Mouse (Mus musculus) kidney, embryonic 15.5 days (tissue): ENCODE data around the gene Rai1. TPM values are rescaled to one million over a fixed set of nuclear protein-coding genes. Genes with fewer than 3 reads are reported as not detected.

Experiments used
- ATAC-seq: fragments of 200-750 bp; cut with Nextera tagmentation; replicated peaks from 2 replicates; pipeline ENCODE4 v1.8.0; 2017; ENCODE audit warnings: moderate TSS enrichment; ENCODE audit not compliant: low FRiP score
- H3K27ac ChIP-seq: fragments of 300-500 bp; sonication (generic); 2 replicates; pipeline ENCODE4 v1.5.1; 2015; ENCODE audit warnings: mild to moderate bottlenecking, inconsistent platforms
- H3K27me3 ChIP-seq: fragments of 300-500 bp; sonication (generic); 2 replicates; pipeline ENCODE4 v1.6.1; 2015; ENCODE audit warnings: inconsistent platforms
- H3K36me3 ChIP-seq: fragments of 300-500 bp; sonication (generic); 2 replicates; pipeline ENCODE4 v1.6.1; 2015; ENCODE audit warnings: inconsistent platforms
- H3K4me1 ChIP-seq: fragments of 300-500 bp; sonication (generic); 2 replicates; pipeline ENCODE4 v1.6.1; 2015; ENCODE audit warnings: inconsistent platforms
- H3K4me2 ChIP-seq: fragments of 300-500 bp; sonication (generic); 2 replicates; pipeline ENCODE4 v1.6.1; 2015; ENCODE audit warnings: moderate library complexity, mild to moderate bottlenecking, inconsistent platforms
- H3K4me3 ChIP-seq: fragments of 300-500 bp; sonication (generic); replicated peaks from 2 replicates; pipeline ENCODE4 v1.5.1; 2015; ENCODE audit warnings: mild to moderate bottlenecking, inconsistent platforms
- H3K9ac ChIP-seq: fragments of 300-500 bp; sonication (generic); 2 replicates; pipeline ENCODE4 v1.6.1; 2015; ENCODE audit warnings: mild to moderate bottlenecking, inconsistent platforms
- H3K9me3 ChIP-seq: fragments of 300-500 bp; sonication (generic); replicated peaks from 2 replicates; pipeline ENCODE4 v1.6.1; 2016; ENCODE audit warnings: inconsistent platforms
- WGBS: fragments of 180-500 bp; shearing (Covaris S2); methylation state at CpG from one replicate; pipeline ENCODE4 v1.1.7; 2015; ENCODE audit warnings: mixed read lengths; 5-methylcytosine and 5-hydroxymethylcytosine counted together
- polyA plus RNA-seq: library from polyadenylated mRNA; unstranded; fragments of >200 nt; fragmentation: Nextera tagmentation; extraction: Ambion mirVana; gene quantifications from 2 replicates; pipeline ENCODE4 v1.2.1, GENCODE M21; 2015

Gene Rai1
- polyA plus RNA-seq, 1 experiment from 2014 or later, result 23.4 TPM

DNA sequence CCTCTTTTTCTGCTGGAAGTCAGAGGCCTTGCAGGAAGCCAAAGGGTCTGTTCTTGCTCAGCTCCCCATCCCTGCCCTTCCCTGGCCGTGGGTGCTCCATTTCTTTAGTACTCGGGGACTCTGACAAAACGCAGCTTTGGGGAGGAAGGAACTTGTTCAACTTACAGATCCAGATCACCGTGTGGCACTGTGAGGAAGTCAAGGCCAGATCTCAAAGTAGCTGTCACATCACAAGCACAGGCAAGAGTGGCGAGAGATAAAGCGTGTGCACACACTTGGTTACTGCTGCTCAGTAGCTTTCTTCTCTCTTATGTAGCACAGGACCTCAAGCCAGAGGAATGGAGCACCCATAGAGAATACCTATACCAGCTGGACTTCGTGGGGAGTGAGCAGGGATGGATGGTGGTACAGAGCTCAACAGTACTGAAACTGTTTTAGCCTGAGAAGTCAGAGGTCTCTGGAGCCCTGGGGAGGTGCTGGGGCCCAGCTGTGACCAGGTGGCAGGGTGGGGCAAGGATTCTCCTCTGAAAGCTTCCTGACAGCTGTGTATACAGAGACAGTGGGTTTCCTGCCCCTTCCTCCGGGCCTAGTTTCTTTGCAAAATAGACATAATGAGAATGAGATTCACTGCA lies 5.1 kb upstream of the Rai1 start:
- Histone ChIP-seq H3K9ac (no peak overlapping the region), H3K27ac (no peak overlapping the region), H3K27me3 (no peaks in the 10 kb centered on the region), H3K4me1 (peaks cover 23% of the 10 kb centered on the region), H3K9me3 (no peaks in the 10 kb centered on the region), H3K4me2 (no peak overlapping the region), H3K4me3 (no peak overlapping the region), H3K36me3 (no peaks in the 10 kb centered on the region)
- WGBS, result 66% methylated on average over 8 of the region's 8 CpGs
- ATAC-seq, result no peak

DNA sequence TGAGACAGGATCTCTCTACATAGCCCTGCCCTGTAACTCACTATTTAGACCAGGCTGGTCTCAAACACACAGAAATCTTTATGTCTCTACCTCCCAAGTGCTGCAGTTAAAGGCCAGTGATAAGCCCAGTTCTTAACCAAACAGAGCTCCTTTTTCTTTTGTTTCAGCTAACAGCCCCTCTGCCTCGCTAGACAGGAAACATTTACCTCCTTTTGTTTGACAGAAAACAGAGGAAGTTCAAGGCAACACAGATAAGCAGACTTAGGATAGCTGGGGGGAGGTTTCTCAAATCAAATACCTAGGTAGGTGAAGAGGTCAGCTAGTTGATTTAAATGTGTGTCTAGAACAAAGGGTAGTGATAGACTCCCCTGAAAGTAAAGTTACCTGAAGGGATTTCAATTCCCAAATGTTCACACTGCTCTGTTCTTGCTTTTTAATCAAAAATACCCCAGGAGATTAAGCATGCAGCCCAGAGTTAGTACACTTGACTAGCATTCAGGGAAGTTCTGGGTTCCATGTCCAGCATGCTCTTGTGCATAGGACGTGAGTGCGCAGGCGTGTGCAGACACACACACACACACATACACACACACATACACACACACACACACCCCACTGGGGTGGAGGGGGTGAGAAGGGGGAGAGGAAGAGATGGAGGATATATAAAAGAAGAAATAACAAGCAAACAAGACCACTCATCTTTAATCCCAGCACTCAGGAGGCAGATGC lies 3.8 kb upstream of the Rai1 start:
- 70% methylated on average over 4 of the region's 4 CpGs for WGBS
- no peak overlapping the region for H3K4me3 ChIP-seq
- no peaks in the 10 kb centered on the region for H3K9me3 ChIP-seq
- ATAC-seq, result no peak
- H3K27me3 ChIP-seq, result no peaks in the 10 kb centered on the region
- H3K4me2 ChIP-seq, result no peak overlapping the region
- H3K36me3 ChIP-seq, result no peaks in the 10 kb centered on the region
- H3K27ac ChIP-seq, result peak overlapping the region; percentile 5; the same call in 1 of the 2 replicates
- H3K4me1 ChIP-seq, result peaks cover 10% of the 10 kb centered on the region
- no peak overlapping the region for H3K9ac ChIP-seq

DNA sequence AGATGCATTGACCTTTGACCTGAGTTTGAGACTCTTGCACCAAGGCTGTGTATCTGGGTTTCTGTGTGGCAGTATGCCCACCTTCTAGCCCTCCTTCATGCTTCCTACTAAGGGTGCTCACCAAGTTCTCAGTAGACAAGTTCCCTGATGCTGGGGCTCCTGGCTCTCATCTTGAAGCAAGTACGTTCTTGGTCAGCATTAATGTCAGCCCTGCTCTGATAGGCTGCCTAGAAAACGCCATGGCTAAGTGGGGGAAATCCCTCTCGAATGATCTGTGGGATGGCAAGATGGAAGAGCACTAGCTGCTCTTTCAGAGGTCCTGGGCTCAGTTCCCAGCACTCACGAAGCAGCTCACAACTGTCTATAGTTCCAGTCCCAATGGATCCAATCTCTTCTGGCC lies 2.8 kb upstream of the Rai1 start:
- H3K4me1 ChIP-seq, result peaks cover 14% of the 10 kb centered on the region
- H3K4me2 ChIP-seq, result no peak overlapping the region
- H3K4me3 ChIP-seq, result no peak overlapping the region
- H3K27me3 ChIP-seq, result no peaks in the 10 kb centered on the region
- 83% methylated on average over 4 of the region's 4 CpGs for WGBS
- H3K9ac ChIP-seq, result no peak overlapping the region
- no peaks in the 10 kb centered on the region for H3K36me3 ChIP-seq
- H3K9me3 ChIP-seq, result no peaks in the 10 kb centered on the region
- H3K27ac ChIP-seq, result no peak overlapping the region
- no peak for ATAC-seq

DNA sequence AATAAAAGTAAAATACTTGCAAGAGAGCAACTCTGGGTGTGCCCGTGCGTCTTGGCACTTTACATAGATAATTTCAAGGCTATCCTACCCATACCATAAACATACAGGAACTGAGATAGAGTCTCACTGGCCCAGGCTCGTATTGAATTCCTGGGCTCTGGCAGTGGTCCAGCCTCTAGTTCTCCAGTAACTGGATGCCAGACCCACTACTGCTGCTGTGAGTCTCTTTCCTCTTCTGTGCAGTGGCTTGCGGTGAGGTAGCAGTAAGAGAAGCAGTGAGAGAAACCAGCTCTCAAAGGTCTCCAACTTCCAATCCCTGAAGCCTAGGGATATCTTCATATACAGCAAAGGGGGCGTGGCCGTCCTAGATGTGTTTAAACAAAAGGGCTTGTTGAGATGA lies 2.1 kb upstream of the Rai1 start:
- H3K4me2 ChIP-seq, result no peak overlapping the region
- WGBS, result 70% methylated on average over 6 of the region's 6 CpGs
- ATAC-seq, result no peak
- H3K4me3 ChIP-seq, result no peak overlapping the region
- no peaks in the 10 kb centered on the region for H3K36me3 ChIP-seq
- no peak overlapping the region for H3K9ac ChIP-seq
- no peaks in the 10 kb centered on the region for H3K27me3 ChIP-seq
- H3K27ac ChIP-seq, result no peak overlapping the region
- no peaks in the 10 kb centered on the region for H3K9me3 ChIP-seq
- H3K4me1 ChIP-seq, result peaks cover 21% of the 10 kb centered on the region

DNA sequence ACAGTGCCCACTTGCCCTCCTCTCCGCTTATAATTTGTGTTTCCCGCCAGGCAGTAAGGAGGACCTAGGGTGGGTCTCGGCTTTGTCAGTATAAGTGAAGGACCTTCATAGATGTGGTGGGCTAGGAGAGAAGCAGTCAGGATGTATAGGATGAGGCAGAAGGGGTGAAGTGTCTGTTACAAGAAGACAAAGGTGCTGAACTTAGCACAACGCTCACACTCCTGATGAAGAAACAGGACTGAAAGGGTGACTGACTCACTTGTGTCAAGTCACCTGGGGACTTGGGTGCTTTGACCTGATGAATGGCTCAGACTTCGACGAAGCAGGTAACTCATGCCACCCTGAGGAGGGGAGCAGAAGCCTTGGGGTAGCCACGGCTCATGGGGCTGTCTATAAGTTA lies 1.2 kb upstream of the Rai1 start:
- Histone ChIP-seq H3K9ac (no peak overlapping the region), H3K27me3 (no peaks in the 10 kb centered on the region), H3K9me3 (no peaks in the 10 kb centered on the region), H3K4me2 (no peak overlapping the region), H3K27ac (no peak overlapping the region), H3K36me3 (no peaks in the 10 kb centered on the region), H3K4me1 (peaks cover 30% of the 10 kb centered on the region), H3K4me3 (no peak overlapping the region)
- ATAC-seq, result no peak
- WGBS, result 83% methylated on average over 7 of the region's 7 CpGs

DNA sequence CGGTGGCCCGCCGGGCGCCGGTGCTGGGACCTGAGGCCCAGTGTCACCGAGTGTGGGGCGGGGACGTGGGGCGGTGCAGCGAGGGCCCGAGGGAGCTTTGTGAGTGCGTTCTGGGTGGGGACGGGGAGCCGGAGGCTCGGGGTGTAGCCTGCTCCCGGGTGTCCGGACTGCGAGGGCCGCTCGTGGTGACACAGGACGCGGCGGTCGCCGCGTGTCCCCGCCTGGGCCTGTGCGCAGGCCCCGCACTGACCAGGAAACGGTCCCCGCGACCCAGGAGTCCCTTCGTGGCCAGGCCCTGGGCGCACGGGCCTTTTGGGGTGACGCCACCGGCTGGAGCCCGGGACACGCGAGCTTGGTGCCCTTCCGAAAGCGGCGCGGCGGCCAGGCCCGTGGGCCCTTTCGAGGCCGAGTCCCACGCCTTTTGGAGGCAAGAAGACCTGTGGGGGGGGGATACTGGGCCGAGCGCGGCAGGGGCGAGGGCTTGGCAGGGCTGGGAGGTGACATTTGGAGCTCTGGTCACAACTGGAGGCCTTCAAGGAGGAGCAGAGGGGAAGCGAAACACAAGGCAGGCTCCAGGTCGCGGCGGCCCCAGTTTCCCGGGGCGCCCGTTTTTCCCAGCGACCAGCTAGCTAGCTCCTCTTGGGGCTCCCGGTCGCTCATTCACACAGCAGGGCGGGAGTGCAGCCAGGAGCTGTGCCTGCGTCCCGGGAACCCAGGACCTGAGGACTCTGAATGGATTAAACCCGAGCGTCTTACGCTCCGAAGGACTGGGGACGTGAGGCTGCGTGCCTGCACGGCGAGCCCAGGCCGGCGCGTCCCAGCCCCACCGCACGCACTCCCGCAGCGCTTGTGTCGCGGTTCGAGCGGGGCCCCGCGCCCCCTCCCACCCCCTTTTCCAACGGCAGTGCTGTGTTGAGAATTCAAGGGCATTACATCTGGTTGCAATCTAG lies 1.1 kb downstream of the Rai1 start:
- Histone ChIP-seq H3K4me3 (peak overlapping the region; percentile 90), H3K36me3 (no peaks in the 10 kb centered on the region), H3K4me2 (peak overlapping the region; percentile 74), H3K4me1 (peaks cover 51% of the 10 kb centered on the region), H3K9ac (peak overlapping the region; percentile 98), H3K9me3 (no peaks in the 10 kb centered on the region), H3K27ac (peak overlapping the region; percentile 97), H3K27me3 (no peaks in the 10 kb centered on the region)
- ATAC-seq, result peak; percentile 44
- under 1% methylated on average over 87 of the region's 88 CpGs for WGBS

DNA sequence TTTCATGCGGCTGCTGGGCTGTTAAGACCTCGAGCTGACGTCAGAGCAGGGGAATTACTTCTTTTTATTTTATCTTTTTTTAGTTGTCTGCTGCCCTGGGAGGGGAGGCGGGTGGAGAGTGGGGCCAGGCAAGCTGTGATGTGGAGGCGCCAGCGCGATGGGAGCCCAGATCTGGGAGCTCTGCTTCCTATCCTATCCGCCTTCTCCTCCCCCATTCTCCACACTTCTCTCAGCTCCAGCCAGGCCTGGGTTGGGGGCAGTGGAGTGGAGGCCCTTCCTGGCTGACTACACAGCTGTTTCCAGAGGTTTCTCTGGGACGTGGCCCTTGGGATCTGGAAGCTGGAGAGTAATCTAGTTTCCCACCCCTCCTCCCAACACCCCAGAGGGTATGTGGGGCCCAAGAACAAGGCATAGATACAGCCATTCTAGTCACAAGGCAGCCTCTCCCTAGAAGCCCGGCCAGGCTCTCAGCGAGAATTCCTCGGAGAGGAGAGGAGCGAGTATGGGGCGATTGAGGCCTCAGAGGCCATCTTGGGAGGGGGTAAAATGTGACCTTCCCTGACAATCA lies 1.8 kb downstream of the Rai1 start:
- H3K4me1 ChIP-seq, result peaks cover 59% of the 10 kb centered on the region
- H3K9me3 ChIP-seq, result no peaks in the 10 kb centered on the region
- H3K36me3 ChIP-seq, result no peaks in the 10 kb centered on the region
- H3K4me2 ChIP-seq, result peak overlapping the region; percentile 74
- H3K27ac ChIP-seq, result peak overlapping the region; percentile 97
- 1% methylated on average over 14 of the region's 14 CpGs for WGBS
- H3K9ac ChIP-seq, result peak overlapping the region; percentile 98
- ATAC-seq, result peak; percentile 52
- H3K4me3 ChIP-seq, result peak overlapping the region; percentile 90
- no peaks in the 10 kb centered on the region for H3K27me3 ChIP-seq

DNA sequence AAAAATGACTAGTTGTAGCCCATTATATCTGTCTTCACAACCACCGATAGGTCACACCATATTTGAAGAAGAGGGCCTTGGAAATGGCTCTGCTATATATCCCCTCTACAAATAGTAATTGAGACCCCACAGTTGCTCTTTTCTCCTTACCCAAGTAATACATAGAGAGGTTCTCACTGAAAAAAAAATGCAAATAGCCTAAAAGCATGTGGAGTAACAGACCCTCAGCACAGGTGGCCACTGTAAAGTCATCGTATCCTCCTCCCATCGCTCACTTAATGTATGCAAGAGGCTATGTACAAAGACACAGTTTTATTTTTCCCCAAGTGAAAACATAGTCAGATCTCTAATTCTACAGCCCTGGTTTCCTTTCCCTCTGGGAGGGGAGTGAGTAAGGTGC lies 2.6 kb downstream of the Rai1 start:
- peak overlapping the region; percentile 74 for H3K4me2 ChIP-seq
- 74% methylated on average over 3 of the region's 3 CpGs for WGBS
- ATAC-seq, result no peak
- no peaks in the 10 kb centered on the region for H3K36me3 ChIP-seq
- no peaks in the 10 kb centered on the region for H3K27me3 ChIP-seq
- H3K4me3 ChIP-seq, result no peak overlapping the region
- peaks cover 67% of the 10 kb centered on the region for H3K4me1 ChIP-seq
- no peaks in the 10 kb centered on the region for H3K9me3 ChIP-seq
- peak overlapping the region; percentile 97 for H3K27ac ChIP-seq
- H3K9ac ChIP-seq, result no peak overlapping the region

DNA sequence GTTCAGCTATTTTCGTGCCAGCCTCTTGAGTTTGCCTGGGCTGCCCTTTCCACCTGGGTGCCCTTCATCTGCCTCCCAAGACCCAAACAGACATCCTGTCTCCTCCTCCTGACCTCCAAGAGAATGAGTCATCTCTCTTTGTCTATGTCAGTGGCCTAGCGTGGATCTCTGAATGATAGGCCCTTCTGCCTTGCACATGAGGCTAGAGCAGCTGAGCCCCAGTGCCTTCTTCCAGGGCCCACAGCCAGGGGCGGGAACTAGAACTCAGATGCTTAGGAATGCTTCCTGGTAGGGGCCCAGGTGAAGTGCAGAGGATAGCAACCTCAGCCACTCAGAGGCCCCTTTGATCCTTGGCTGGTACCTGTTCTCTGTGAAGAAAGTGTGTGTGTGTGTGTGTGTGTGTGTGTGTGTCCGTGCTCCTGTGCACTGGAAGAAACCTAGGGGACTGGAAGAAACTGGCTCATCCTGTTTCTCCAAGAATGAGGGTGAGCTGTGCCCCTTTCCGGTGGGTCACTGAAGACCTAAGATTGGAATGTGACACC lies 3.9 kb downstream of the Rai1 start:
- ATAC-seq, result 0 out of 2 replicates have a peak, but pooled peaks have one; percentile 10
- no peak overlapping the region for H3K4me3 ChIP-seq
- peak overlapping the region; percentile 88 for H3K27ac ChIP-seq
- H3K27me3 ChIP-seq, result no peaks in the 10 kb centered on the region
- H3K9me3 ChIP-seq, result no peaks in the 10 kb centered on the region
- H3K36me3 ChIP-seq, result no peaks in the 10 kb centered on the region
- WGBS, result 15% methylated on average over 5 of the region's 5 CpGs
- no peak overlapping the region for H3K9ac ChIP-seq
- peak overlapping the region; percentile 74 for H3K4me2 ChIP-seq
- H3K4me1 ChIP-seq, result peaks cover 76% of the 10 kb centered on the region

DNA sequence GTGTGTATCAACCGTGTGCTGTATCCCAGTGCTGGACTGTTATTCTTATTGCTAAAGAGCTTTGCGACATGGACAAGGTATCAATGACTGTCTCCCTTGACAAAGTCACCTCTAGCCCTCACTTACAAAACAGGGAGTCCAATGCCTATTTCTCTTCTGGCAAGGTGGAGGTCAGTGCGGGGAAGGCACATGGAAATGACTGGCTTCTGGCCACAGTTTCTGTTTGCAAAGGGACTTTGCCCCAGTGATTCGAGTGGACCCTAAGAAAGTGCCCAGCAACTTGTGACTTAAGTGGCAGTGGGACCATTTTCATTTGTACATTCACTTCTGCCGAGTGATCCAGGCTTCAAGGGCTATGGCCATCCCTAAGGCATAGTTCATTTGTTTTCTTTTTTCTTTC lies 5.6 kb downstream of the Rai1 start:
- Histone ChIP-seq H3K4me1 (peaks cover 85% of the 10 kb centered on the region), H3K9ac (no peak overlapping the region), H3K27me3 (no peaks in the 10 kb centered on the region), H3K27ac (no peak overlapping the region), H3K4me2 (no peak overlapping the region), H3K9me3 (no peaks in the 10 kb centered on the region), H3K4me3 (no peak overlapping the region), H3K36me3 (no peaks in the 10 kb centered on the region)
- no peak for ATAC-seq
- 60% methylated on average over 5 of the region's 5 CpGs for WGBS

DNA sequence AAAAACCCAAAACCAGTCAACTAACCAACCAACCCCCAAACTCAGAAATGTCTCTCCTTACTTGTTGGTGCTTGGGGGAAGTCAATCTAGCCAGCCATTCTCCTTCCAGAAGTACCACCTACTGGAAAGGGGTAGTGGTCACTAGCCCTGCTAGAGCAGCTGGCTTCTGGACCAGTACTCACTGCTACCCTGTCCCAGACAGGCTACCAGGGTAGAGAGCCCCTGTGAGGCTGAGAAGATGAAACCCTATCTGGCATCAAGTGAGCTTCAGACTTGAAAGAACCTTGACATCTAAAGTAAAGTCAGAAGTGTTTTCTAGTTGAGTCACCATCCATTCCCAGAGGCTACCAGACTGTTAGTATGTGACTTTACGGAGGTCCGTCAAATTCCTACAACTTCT lies 6.8 kb downstream of the Rai1 start:
- Histone ChIP-seq H3K36me3 (no peaks in the 10 kb centered on the region), H3K27me3 (no peaks in the 10 kb centered on the region), H3K9me3 (no peaks in the 10 kb centered on the region), H3K4me3 (no peak overlapping the region), H3K9ac (no peak overlapping the region), H3K4me2 (no peak overlapping the region), H3K27ac (no peak overlapping the region), H3K4me1 (peaks cover 93% of the 10 kb centered on the region)
- no peak for ATAC-seq
- WGBS, result 83% methylated on average over 2 of the region's 2 CpGs
